Mouse (Mus musculus): ENCODE results near the gene Ano4.

The Ano4 gene

DNA sequence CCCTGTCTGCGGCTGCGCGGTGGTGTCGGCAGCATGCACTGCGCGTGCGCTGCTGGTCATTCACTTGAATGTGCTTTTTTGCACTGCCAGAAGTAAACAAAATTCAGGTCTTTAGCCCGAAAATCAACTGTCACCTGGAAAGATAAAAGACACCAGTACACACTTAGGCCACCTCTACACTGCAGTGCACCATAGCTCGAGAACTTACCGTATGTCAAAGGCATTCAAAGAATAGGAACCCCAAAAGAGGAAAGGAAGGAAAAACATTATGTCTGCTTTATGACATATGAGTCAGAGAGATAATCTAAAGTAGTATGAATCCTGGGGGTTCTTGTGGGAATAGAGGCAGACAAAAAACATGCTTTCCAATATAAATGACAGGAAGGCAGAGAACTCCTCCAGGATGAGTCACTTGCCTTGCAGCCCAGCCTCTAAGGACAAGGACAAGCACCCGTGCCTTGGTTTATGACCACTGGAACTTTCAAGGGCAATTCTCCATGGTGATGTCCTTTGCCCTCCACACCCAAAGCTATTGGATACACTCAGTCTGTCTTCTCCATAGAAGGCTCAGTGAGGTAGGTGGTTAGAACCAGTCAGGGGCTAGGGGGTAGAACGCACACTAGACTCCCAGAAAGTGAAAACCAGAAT lies 394.8 kb downstream of the Ano4 start:
- no peak for DNase-seq (ENCODE audit: low read depth, low spot score)
